Mouse (Mus musculus) liver, embryonic 15.5 days (tissue): Measurements from ENCODE around the gene Spatc1l. TPM values are rescaled to one million over a fixed set of nuclear protein-coding genes. Genes with fewer than 3 reads are reported as not detected.

Experiments used
- ATAC-seq: fragments of 200-750 bp; cut with Nextera tagmentation; 2 replicates; pipeline ENCODE4 v1.8.0; 2017; ENCODE audit warnings: moderate number of reproducible peaks, mild to moderate bottlenecking, moderate library complexity; ENCODE audit not compliant: insufficient read depth
- H3K27ac ChIP-seq: fragments of 300-500 bp; sonication (generic); replicated peaks from 2 replicates; pipeline ENCODE4 v1.5.1; 2015; ENCODE audit warnings: mild to moderate bottlenecking, inconsistent platforms
- H3K27me3 ChIP-seq: fragments of 300-500 bp; sonication (generic); 2 replicates; pipeline ENCODE4 v1.6.1; 2015; ENCODE audit warnings: mild to moderate bottlenecking, inconsistent platforms
- H3K36me3 ChIP-seq: fragments of 300-500 bp; sonication (generic); replicated peaks from 2 replicates; pipeline ENCODE4 v1.6.1; 2015; ENCODE audit warnings: moderate library complexity, mild to moderate bottlenecking, inconsistent platforms
- H3K4me1 ChIP-seq: fragments of 300-500 bp; sonication (generic); replicated peaks from 2 replicates; pipeline ENCODE4 v1.6.1; 2015; ENCODE audit warnings: inconsistent platforms
- H3K4me2 ChIP-seq: fragments of 300-500 bp; sonication (generic); 2 replicates; pipeline ENCODE4 v1.6.1; 2015; ENCODE audit warnings: moderate library complexity, mild to moderate bottlenecking, inconsistent platforms
- H3K4me3 ChIP-seq: fragments of 300-500 bp; sonication (generic); replicated peaks from 2 replicates; pipeline ENCODE4 v1.5.1; 2015; ENCODE audit warnings: mild to moderate bottlenecking, inconsistent platforms
- H3K9ac ChIP-seq: fragments of 300-500 bp; sonication (generic); 2 replicates; pipeline ENCODE4 v1.6.1; 2015; ENCODE audit warnings: moderate library complexity, mild to moderate bottlenecking, inconsistent platforms
- H3K9me3 ChIP-seq: fragments of 300-500 bp; sonication (generic); replicated peaks from 2 replicates; pipeline ENCODE4 v1.6.1; 2016; ENCODE audit warnings: inconsistent platforms
- WGBS: fragments of 180-500 bp; shearing (Covaris S2); methylation state at CpG from one replicate; pipeline ENCODE4 v1.1.7; 2015; ENCODE audit warnings: mixed read lengths; ENCODE audit not compliant: insufficient replicate concordance; 5-methylcytosine and 5-hydroxymethylcytosine counted together
- polyA plus RNA-seq: library from polyadenylated mRNA; unstranded; fragments of >200 nt; fragmentation: Nextera tagmentation; extraction: Ambion mirVana; gene quantifications from 2 replicates; pipeline ENCODE4 v1.2.1, GENCODE M21; 2015

Gene Spatc1l
- polyA plus RNA-seq, 1 experiment from 2014 or later = not detected

- H3K4me1 ChIP-seq = no peaks in the 10 kb centered on the region
- 72% methylated on average over 5 of the region's 5 CpGs for WGBS
- no peaks in the 10 kb centered on the region for H3K9me3 ChIP-seq
- H3K4me2 ChIP-seq = no peak overlapping the region
- H3K27ac ChIP-seq = no peak overlapping the region
- H3K36me3 ChIP-seq = peaks cover 81% of the 10 kb centered on the region
- H3K4me3 ChIP-seq = no peak overlapping the region
- no peak overlapping the region for H3K9ac ChIP-seq
- no peak for ATAC-seq
- no peaks in the 10 kb centered on the region for H3K27me3 ChIP-seq
Observed at GRCm38 (mm10) chr10:76550458-76550857, 11.6 kb upstream of the Spatc1l start.

GRCm38 (mm10) chr10:76551556-76551955 lies 10.5 kb upstream of the Spatc1l start:
- no peak for ATAC-seq
- Histone ChIP-seq H3K4me3 (no peak overlapping the region), H3K9ac (no peak overlapping the region), H3K4me2 (no peak overlapping the region), H3K27ac (no peak overlapping the region), H3K4me1 (no peaks in the 10 kb centered on the region), H3K9me3 (no peaks in the 10 kb centered on the region), H3K27me3 (no peaks in the 10 kb centered on the region), H3K36me3 (peaks cover 70% of the 10 kb centered on the region)
- WGBS = 84% methylated on average over 3 of the region's 3 CpGs

DNA sequence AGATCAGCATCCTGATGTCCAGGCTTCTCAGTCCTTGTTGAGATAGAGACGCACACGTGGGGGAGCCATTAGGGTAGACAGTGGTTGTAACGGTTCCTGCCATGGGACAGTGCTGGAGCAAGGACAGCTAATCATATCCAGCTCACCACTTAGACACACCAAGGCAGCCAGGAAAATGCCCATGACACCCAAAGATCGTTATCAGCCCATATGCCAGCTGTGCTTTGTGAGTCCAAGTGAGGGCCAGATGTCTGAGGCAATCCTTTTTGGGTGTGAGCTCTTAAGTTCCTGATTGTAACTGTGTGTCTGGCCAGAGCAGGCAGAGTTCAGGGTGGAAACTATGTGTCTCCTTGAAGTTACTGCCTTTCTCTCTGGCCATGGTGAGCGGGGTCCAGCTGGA lies 8.0 kb upstream of the Spatc1l start:
- H3K27me3 ChIP-seq = no peaks in the 10 kb centered on the region
- peaks cover 54% of the 10 kb centered on the region for H3K36me3 ChIP-seq
- 78% methylated on average over 5 of the region's 5 CpGs for WGBS
- H3K9ac ChIP-seq = no peak overlapping the region
- no peaks in the 10 kb centered on the region for H3K9me3 ChIP-seq
- no peak overlapping the region for H3K4me3 ChIP-seq
- ATAC-seq = no peak
- H3K4me1 ChIP-seq = no peaks in the 10 kb centered on the region
- H3K27ac ChIP-seq = no peak overlapping the region
- H3K4me2 ChIP-seq = no peak overlapping the region

GRCm38 (mm10) chr10:76569996-76570685 lies 8.1 kb downstream of the Spatc1l start:
- Histone ChIP-seq H3K4me2 (no peak overlapping the region), H3K4me1 (peaks cover 3% of the 10 kb centered on the region), H3K9ac (no peak overlapping the region), H3K9me3 (no peaks in the 10 kb centered on the region), H3K27ac (no peak overlapping the region), H3K4me3 (no peak overlapping the region), H3K36me3 (no peaks in the 10 kb centered on the region), H3K27me3 (no peaks in the 10 kb centered on the region)
- 82% methylated on average over 22 of the region's 22 CpGs for WGBS
- ATAC-seq = no peak

GRCm38 (mm10) chr10:76571070-76571469 lies 9.0 kb downstream of the Spatc1l start:
- peaks cover 3% of the 10 kb centered on the region for H3K4me1 ChIP-seq
- H3K9ac ChIP-seq = no peak overlapping the region
- no peaks in the 10 kb centered on the region for H3K9me3 ChIP-seq
- no peaks in the 10 kb centered on the region for H3K36me3 ChIP-seq
- ATAC-seq = no peak
- no peak overlapping the region for H3K27ac ChIP-seq
- no peaks in the 10 kb centered on the region for H3K27me3 ChIP-seq
- no peak overlapping the region for H3K4me3 ChIP-seq
- 11% methylated on average over 2 of the region's 2 CpGs for WGBS
- no peak overlapping the region for H3K4me2 ChIP-seq

GRCm38 (mm10) chr10:76572151-76572550 lies 10.1 kb downstream of the Spatc1l start:
- no peak overlapping the region for H3K4me3 ChIP-seq
- H3K4me2 ChIP-seq = no peak overlapping the region
- no peaks in the 10 kb centered on the region for H3K27me3 ChIP-seq
- H3K9me3 ChIP-seq = no peaks in the 10 kb centered on the region
- no peak overlapping the region for H3K27ac ChIP-seq
- no peak for ATAC-seq
- no peak overlapping the region for H3K9ac ChIP-seq
- peaks cover 3% of the 10 kb centered on the region for H3K4me1 ChIP-seq
- WGBS = 64% methylated on average over 3 of the region's 3 CpGs
- no peaks in the 10 kb centered on the region for H3K36me3 ChIP-seq

DNA sequence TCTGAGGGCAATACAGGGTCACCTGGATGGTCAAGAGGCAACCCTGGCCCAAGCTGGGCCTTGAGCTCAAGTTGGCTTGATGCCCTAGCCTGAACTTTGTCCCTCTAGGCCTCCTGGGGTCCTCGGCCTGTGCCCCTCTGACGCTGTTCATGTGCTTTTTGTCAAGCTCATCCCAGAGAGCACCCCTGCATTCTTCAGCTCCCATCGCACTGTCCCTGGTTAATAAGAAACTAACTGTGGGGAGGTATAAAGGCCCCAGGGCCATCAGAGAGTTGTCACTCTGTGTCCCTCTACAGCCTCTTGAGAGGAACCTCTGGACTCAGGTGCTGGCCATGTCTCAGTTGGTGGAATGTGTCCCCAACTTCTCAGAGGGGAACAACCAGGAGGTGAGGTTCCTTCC lies 13.3 kb downstream of the Spatc1l start, which contains the start of gene Ftcd:
Gene Ftcd, plus strand, starts transcription at position 275 of the 400 bp plus-strand sequence.
- H3K4me2 ChIP-seq = peak within 1 kb of the TSS; percentile 48
- H3K4me1 ChIP-seq = peaks cover 3% of the 10 kb centered on the region
- H3K9ac ChIP-seq = no peak within 1 kb of the TSS
- H3K9me3 ChIP-seq = no peaks in the 10 kb centered on the region
- WGBS = 72% methylated on average over 3 of the region's 3 CpGs
- ATAC-seq = peak; percentile 69
- H3K27me3 ChIP-seq = no peaks in the 10 kb centered on the region
- H3K4me3 ChIP-seq = peak within 1 kb of the TSS; percentile 22; the same call in 1 of the 2 replicates
- peak within 1 kb of the TSS; percentile 78 for H3K27ac ChIP-seq
- no peaks in the 10 kb centered on the region for H3K36me3 ChIP-seq

GRCm38 (mm10) chr10:76576920-76577319 lies 14.8 kb downstream of the Spatc1l start:
- WGBS = 60% methylated on average over 7 of the region's 7 CpGs
- H3K27me3 ChIP-seq = no peaks in the 10 kb centered on the region
- H3K4me3 ChIP-seq = no peak overlapping the region
- H3K36me3 ChIP-seq = no peaks in the 10 kb centered on the region
- no peak overlapping the region for H3K9ac ChIP-seq
- H3K4me2 ChIP-seq = peak overlapping the region; percentile 48
- H3K27ac ChIP-seq = peak overlapping the region; percentile 78
- peaks cover 3% of the 10 kb centered on the region for H3K4me1 ChIP-seq
- peak; percentile 41 for ATAC-seq
- no peaks in the 10 kb centered on the region for H3K9me3 ChIP-seq

- WGBS = 20% methylated on average over 10 of the region's 10 CpGs
- no peak overlapping the region for H3K4me3 ChIP-seq
- H3K27ac ChIP-seq = no peak overlapping the region
- no peaks in the 10 kb centered on the region for H3K27me3 ChIP-seq
- no peak for ATAC-seq
- H3K9me3 ChIP-seq = no peaks in the 10 kb centered on the region
- no peak overlapping the region for H3K4me2 ChIP-seq
- H3K9ac ChIP-seq = no peak overlapping the region
- H3K4me1 ChIP-seq = no peaks in the 10 kb centered on the region
- peaks cover 4% of the 10 kb centered on the region; the same call in 1 of the 2 replicates for H3K36me3 ChIP-seq
Observed at GRCm38 (mm10) chr10:76584138-76584537, 22.1 kb downstream of the Spatc1l start.

DNA sequence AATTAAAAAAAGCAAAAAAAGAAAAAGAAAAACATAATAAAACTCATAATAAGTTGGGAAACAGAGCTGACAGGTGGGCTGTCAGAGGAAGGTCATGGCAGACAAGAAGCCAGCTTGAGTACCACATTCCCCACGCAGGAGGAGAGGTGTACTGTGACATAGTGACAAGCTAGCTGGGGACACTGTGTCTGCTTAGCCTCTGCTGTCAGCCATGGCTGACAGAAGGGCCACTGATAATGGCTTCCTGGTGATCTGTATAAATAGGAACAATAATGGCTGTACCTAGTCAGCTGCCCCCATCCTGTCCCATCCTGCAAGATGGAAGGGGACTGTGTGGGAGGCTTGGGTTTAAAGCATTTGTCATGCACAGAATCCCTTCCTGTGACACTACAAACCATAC lies 24.1 kb downstream of the Spatc1l start:
- H3K4me1 ChIP-seq = no peaks in the 10 kb centered on the region
- H3K9me3 ChIP-seq = no peaks in the 10 kb centered on the region
- H3K36me3 ChIP-seq = peaks cover 4% of the 10 kb centered on the region; the same call in 1 of the 2 replicates
- no peak overlapping the region for H3K4me3 ChIP-seq
- H3K27ac ChIP-seq = no peak overlapping the region
- 34% methylated on average over 1 of the region's 1 CpGs for whole genome bisulfite sequencing
- H3K4me2 ChIP-seq = no peak overlapping the region
- no peak overlapping the region for H3K9ac ChIP-seq
- ATAC-seq = no peak
- H3K27me3 ChIP-seq = no peaks in the 10 kb centered on the region

DNA sequence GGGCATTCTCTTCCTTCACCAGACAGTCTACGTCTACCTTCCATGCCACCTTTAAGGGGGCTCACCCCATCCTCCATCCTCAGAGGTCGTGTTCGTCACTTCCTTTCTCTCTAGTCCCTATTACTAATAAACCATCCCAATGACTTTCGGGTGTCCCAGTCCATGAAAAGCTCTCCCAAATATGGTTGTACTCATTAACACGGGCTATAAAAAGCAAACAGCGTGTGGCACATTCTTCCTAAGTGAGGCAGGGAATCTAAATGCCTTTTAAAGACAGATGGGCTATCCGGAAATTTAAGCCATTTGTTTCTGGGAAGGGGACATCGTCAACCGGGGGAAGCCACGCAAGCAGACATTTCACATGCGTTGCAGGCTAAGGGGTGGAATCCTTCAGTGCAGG lies 28.1 kb downstream of the Spatc1l start:
- ATAC-seq = no peak
- H3K9me3 ChIP-seq = no peaks in the 10 kb centered on the region

GRCm38 (mm10) chr10:76596338-76596737 lies 34.3 kb downstream of the Spatc1l start:
- H3K36me3 ChIP-seq = no peaks in the 10 kb centered on the region
- WGBS = 83% methylated on average over 31 of the region's 31 CpGs
- H3K4me1 ChIP-seq = no peaks in the 10 kb centered on the region
- H3K27me3 ChIP-seq = no peaks in the 10 kb centered on the region
- H3K4me3 ChIP-seq = no peak overlapping the region
- no peak overlapping the region for H3K4me2 ChIP-seq
- no peak overlapping the region for H3K27ac ChIP-seq
- H3K9me3 ChIP-seq = no peaks in the 10 kb centered on the region
- H3K9ac ChIP-seq = no peak overlapping the region
- no peak; the same call in 1 of the 2 replicates for ATAC-seq

More for the DNA sequence above, 28.1 kb downstream of the Spatc1l start:
- peaks cover 4% of the 10 kb centered on the region; the same call in 1 of the 2 replicates for H3K36me3 ChIP-seq
- no peak overlapping the region for H3K27ac ChIP-seq
- H3K9ac ChIP-seq = no peak overlapping the region
- no peak overlapping the region for H3K4me3 ChIP-seq
- no peaks in the 10 kb centered on the region for H3K4me1 ChIP-seq
- H3K27me3 ChIP-seq = no peaks in the 10 kb centered on the region
- H3K4me2 ChIP-seq = no peak overlapping the region
- WGBS = 69% methylated on average over 11 of the region's 11 CpGs
